8 mouse cellular contexts compared by ENCODE assay signal in genomic region chr2:173307984-173308383, GRCm38 (mm10). TPM values are rescaled to one million over a fixed set of nuclear protein-coding genes. Genes with fewer than 3 reads are reported as not detected.
DNase-seq lines count a peak whose midpoint lies in the region; ATAC-seq and TF ChIP-seq lines count a peak whose summit lies in the region.

No protein-coding gene starts in this region.

- peak overlapping the region; percentile 8; the same call in 1 of the 2 replicates for H3K4me3 ChIP-seq in heart, embryonic 13.5 days
- no peak overlapping the region for H3K4me3 ChIP-seq in forebrain, postnatal 0 days (ENCODE audit: low read depth, low read length)
- no peak overlapping the region for H3K4me3 ChIP-seq in midbrain, embryonic 13.5 days (replicated peaks)

- no peak for TF ChIP-seq CTCF in brain, embryonic 14.5 days (IDR thresholded peaks at IDR 0.05; ENCODE audit: borderline replicate concordance, extremely low read depth, insufficient read depth, insufficient read length)
- TF ChIP-seq CTCF in forebrain, postnatal 0 days (IDR thresholded peaks at IDR 0.05; ENCODE audit: low read depth), result no peak

- peak overlapping the region; percentile 84 for H3K27ac ChIP-seq in heart, embryonic 13.5 days (replicated peaks)
- 0 out of 2 replicates have a peak overlapping the region, but pooled peaks have one; percentile 30 for H3K27ac ChIP-seq in forebrain, postnatal 0 days (ENCODE audit: low read depth, low read length)
- peak overlapping the region; percentile 31; the same call in 1 of the 2 replicates for H3K27ac ChIP-seq in midbrain, embryonic 13.5 days

- no peaks in the 10 kb centered on the region for H3K36me3 ChIP-seq in heart, embryonic 13.5 days
- no peaks in the 10 kb centered on the region for H3K36me3 ChIP-seq in forebrain, postnatal 0 days (ENCODE audit: insufficient read depth)
- H3K36me3 ChIP-seq in midbrain, embryonic 13.5 days, result no peaks in the 10 kb centered on the region

- WGBS in heart, embryonic 13.5 days, result 19% methylated on average over 4 of the region's 4 CpGs
- WGBS in forebrain, postnatal 0 days, result 13% methylated on average over 4 of the region's 4 CpGs
- WGBS in midbrain, embryonic 13.5 days, result 17% methylated on average over 4 of the region's 4 CpGs

- H3K4me1 ChIP-seq in heart, embryonic 13.5 days, result peaks cover 25% of the 10 kb centered on the region
- 0 out of 2 replicates have a peak, but pooled peaks cover 9% of the 10 kb centered on the region for H3K4me1 ChIP-seq in forebrain, postnatal 0 days (ENCODE audit: insufficient read depth)
- H3K4me1 ChIP-seq in midbrain, embryonic 13.5 days (replicated peaks), result peaks cover 18% of the 10 kb centered on the region

- peak overlapping the region; percentile 59 for H3K4me2 ChIP-seq in heart, embryonic 13.5 days
- peak overlapping the region; percentile 41 for H3K4me2 ChIP-seq in forebrain, postnatal 0 days (ENCODE audit: low read depth)
- H3K4me2 ChIP-seq in midbrain, embryonic 13.5 days (replicated peaks), result peak overlapping the region; percentile 36

- H3K9ac ChIP-seq in heart, embryonic 13.5 days, result peak overlapping the region; percentile 54
- H3K9ac ChIP-seq in forebrain, postnatal 0 days, result no peak overlapping the region
- 0 out of 2 replicates have a peak overlapping the region, but pooled peaks have one; percentile 25 for H3K9ac ChIP-seq in midbrain, embryonic 13.5 days (replicated peaks)

- intact Hi-C loops in heart, postnatal 25 days (cut with DNase I), result no loop called here

- no peak for ATAC-seq in heart, embryonic 13.5 days (ENCODE audit: extremely low read depth, insufficient number of reproducible peaks, low FRiP score, low TSS enrichment)
- ATAC-seq in forebrain, postnatal 0 days, result no peak
- ATAC-seq in midbrain, embryonic 13.5 days, result peak; percentile 38

- no peak for TF ChIP-seq POLR2A in brain, embryonic 14.5 days (IDR thresholded peaks at IDR 0.05; ENCODE audit: borderline replicate concordance, extremely low read depth, insufficient read depth, insufficient read length, poor library complexity, severe bottlenecking)

- no peak for DNase-seq in heart, postnatal 25 days (ENCODE audit: low spot score)
- DNase-seq in brain, embryonic 14.5 days (ENCODE audit: low read depth), result peak; percentile 47
- no peak for DNase-seq in forebrain, postnatal 0 days
- no peak for DNase-seq in right cerebral cortex, adult 2 months (ENCODE audit: low spot score in 2 of 2)
- no peak for DNase-seq in urinary bladder, postnatal 10 days (ENCODE audit: low spot score)
- no peak for DNase-seq in adrenal gland, adult (ENCODE audit: inconsistent age in 2 of 2, low spot score in 1 of 2)

- no peaks in the 10 kb centered on the region for H3K9me3 ChIP-seq in heart, embryonic 13.5 days
- no peaks in the 10 kb centered on the region for H3K9me3 ChIP-seq in forebrain, postnatal 0 days (ENCODE audit: low read length)
- no peaks in the 10 kb centered on the region for H3K9me3 ChIP-seq in midbrain, embryonic 13.5 days

- H3K27me3 ChIP-seq in heart, embryonic 13.5 days (replicated peaks), result peaks cover 14% of the 10 kb centered on the region
- no peaks in the 10 kb centered on the region for H3K27me3 ChIP-seq in forebrain, postnatal 0 days (ENCODE audit: insufficient read depth, low read length)
- peaks cover 9% of the 10 kb centered on the region; the same call in 1 of the 2 replicates for H3K27me3 ChIP-seq in midbrain, embryonic 13.5 days

RNA-seq across cellular contexts. Expression of gene Pmepa1, which starts 31.7 kb away (rescaled TPM):
- 3.4 TPM in 2 replicates for polyA plus RNA-seq in heart, embryonic 13.5 days (2015; fragmentation: Nextera tagmentation; extraction: Ambion mirVana)
- 10 to 100 TPM; 28.2 to 31.9 TPM for total RNA-seq in heart, postnatal 25 days (2021)
- polyA plus RNA-seq in brain, embryonic 14.5 days (2012; rRNA removed), result 25.5 and 31.7 TPM in 2 replicates
- 6.9 and 8.5 TPM in 2 replicates for total RNA-seq in forebrain, postnatal 0 days (2014; rRNA removed)
- 2.5 and 3.1 TPM in 2 replicates for polyA plus RNA-seq in forebrain, postnatal 0 days (2015; fragmentation: Nextera tagmentation; extraction: Ambion mirVana)
- 3.9 and 4.7 TPM in 2 replicates for polyA plus RNA-seq in midbrain, embryonic 13.5 days (2015; fragmentation: Nextera tagmentation; extraction: Ambion mirVana)

Comparison
In these comparisons a context has a peak if more than half of its experiments do, and no peak if none do; other contexts are left out.
1. H3K27ac ChIP-seq: peak in every context shown above with its lines; median percentile 84 in heart, embryonic 13.5 days; 31 in midbrain, embryonic 13.5 days; 30 in forebrain, postnatal 0 days.